Mouse (Mus musculus): ENCODE measurements around the gene Nod1.

The Nod1 gene

DNA sequence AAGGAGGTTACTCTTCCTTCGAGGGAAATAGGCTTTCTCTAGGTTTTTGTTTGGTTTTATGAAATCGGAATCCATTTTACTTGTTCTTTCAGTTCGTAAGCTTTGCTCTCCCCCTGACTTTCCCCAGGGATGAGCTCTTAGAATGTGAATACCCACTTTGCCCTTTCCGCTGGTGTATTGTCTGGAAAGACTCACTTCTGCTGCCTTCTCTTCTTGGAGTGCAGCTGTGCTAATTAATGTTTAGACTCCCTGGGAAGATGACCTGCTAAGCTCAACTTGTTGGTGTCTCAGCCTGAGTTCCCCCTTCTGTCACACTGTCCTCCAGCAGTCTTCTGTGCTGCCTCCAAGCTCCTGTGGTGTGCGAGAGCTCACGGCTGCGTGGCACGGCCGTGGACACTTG is 82.2 kb downstream of the Nod1 start:
- no peak for DNase-seq (ENCODE audit: low read depth, low spot score)

DNA sequence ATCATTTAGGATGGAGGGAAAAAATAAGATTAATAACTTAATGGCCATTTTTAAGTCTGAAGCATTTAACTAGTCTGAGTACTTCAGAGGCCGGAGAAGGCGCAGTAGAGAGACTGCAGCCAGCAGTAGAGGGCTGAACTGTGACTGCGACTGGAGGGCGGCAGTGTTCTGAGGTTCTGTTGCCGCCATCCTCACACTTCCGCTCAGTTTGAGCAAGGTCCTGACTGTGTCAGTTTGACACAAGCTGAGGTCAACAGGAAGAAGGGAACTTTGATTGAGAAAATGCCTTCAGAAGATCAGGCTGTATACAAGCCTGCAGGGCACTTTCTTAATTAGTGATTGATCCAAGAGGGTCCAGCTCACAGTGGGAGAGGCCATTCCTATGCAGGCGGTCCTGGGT is 86.2 kb downstream of the Nod1 start:
- DNase-seq (ENCODE audit: low read depth, low spot score), result no peak

DNA sequence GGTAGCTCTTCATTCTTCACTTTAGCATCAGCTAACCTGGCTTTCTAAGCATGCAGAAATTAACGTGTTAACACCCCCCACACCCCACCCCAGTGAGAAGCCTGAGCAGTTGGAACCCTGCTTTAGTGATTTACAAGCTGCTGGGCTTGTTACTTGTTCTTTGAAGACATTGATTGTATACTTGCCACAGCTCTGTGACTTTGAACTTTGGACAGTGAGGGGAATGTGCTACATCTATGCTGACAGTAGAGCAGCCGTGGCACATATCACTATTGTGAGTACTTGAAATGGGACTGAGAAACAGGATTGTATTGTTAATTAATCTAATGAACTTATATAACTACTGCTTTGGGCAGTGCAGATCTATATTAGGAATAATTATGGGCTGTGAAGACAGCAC is 89.0 kb downstream of the Nod1 start:
- DNase-seq (ENCODE audit: low read depth, low spot score), result no peak

DNA sequence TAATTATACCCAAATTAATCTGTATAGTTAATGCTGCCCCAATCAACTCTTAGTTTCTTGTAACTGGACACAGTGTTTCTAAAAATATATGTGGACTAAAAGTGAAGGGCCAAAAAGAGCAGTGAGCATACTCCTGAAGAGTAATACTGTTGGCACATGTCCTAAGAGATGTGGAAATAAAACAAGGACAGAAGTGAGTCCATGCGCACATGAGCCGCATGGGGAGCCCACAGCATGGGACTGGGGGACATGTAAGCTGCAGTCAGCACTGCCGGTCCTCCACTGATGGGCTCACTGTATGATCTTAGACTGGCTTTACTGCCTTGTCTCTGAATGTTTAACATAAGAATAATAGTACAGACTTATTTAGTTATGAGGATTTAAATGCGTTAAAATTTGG is 92.3 kb downstream of the Nod1 start:
- no peak for DNase-seq (ENCODE audit: low read depth, low spot score)

DNA sequence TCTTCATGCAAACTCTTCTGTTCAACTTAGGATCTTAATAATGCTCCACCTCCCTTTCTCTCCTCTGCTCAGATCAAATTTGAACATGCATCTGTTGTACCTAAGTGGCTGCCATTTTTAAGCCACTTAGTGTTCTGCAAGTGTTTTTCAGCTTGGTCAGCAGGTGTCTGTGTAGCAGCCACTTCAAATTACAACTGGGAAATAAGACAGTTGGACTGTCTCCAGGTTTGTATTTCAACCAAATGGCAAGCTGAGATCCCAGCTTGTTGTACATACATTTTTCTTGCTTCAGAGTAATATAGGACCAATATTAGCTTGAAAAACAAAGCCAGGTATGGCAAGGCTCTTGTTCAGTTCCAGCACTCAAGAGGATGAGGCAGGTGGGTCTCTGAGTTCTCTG is 93.9 kb downstream of the Nod1 start:
- no peak for DNase-seq (ENCODE audit: low read depth, low spot score)

DNA sequence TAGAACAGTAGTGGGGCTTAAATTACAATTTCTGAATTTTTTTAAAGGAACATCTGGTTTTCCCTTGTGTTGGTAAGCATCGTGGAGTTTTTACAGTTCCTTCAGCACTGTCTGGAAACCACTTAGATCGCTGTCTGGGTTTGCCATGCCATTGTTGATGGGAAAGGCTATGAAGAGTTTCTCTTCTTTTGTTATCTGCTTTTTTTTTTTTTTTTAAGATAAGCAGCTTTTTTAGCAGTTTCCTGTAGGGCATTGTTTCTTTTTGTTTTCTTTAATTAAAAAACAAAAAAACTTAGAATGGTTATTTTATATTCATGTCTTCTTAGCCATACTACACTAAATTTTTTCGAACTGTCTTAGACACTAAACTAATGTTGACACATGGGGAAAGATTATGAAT is 94.8 kb downstream of the Nod1 start:
- no peak for DNase-seq (ENCODE audit: low read depth, low spot score)

DNA sequence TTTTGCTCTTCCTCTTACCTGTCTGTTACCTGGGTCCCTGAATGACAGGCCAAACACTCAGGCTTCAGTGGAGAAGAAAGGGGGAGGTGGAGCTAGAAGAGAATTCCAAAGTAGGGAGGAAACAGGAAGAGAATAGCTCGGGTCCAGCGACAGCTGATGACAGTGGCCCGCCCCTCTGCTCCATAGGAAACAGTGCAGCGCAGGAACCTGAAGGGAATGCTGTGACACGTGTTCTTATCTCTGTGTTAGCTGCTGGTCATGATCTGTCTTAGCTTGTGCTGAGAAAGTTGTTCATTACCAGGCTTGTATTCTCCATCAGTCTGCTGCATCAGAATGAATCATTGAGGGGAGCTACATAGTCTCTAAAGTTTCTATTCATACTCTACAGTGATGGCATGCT is 95.6 kb downstream of the Nod1 start:
- DNase-seq (ENCODE audit: low read depth, low spot score), result no peak

All from brain, embryonic 18.5 days (tissue).